Mouse (Mus musculus) ZHBTc4 (cell line): ENCODE data around the gene Kcnh5.

Experiments
- DNase-seq: peaks from one replicate; pipeline ENCODE4 v3.0.0-alpha.2; 2011; ENCODE audit warnings: low read depth, low spot score

The Kcnh5 gene

GRCm38 (mm10) chr12:75176691-75177645 is at the start of gene Kcnh5:
Gene Kcnh5 (minus strand): TSS chr12:75177332.
- DNase-seq: peak; percentile 80

GRCm38 (mm10) chr12:75223966-75224365 is 46.8 kb upstream of the Kcnh5 start:
- DNase-seq: no peak

GRCm38 (mm10) chr12:75189413-75189812 is 12.3 kb upstream of the Kcnh5 start:
- DNase-seq: peak; percentile 9

- no peak for DNase-seq
Observed at GRCm38 (mm10) chr12:75182646-75183045, 5.5 kb upstream of the Kcnh5 start.

GRCm38 (mm10) chr12:75179491-75179890 is 2.4 kb upstream of the Kcnh5 start:
- no peak for DNase-seq

GRCm38 (mm10) chr12:75177646-75178030 is 506 bp upstream of the Kcnh5 start:
- DNase-seq: peak; percentile 15

GRCm38 (mm10) chr12:75175931-75176565 is 1.1 kb downstream of the Kcnh5 start:
- DNase-seq: no peak

- peak; percentile 16 for DNase-seq
Observed at GRCm38 (mm10) chr12:75170970-75171369, 6.2 kb downstream of the Kcnh5 start.

- DNase-seq: no peak
Observed at GRCm38 (mm10) chr12:75153076-75153568, 24.0 kb downstream of the Kcnh5 start.

- DNase-seq: peak; percentile 4
Observed at GRCm38 (mm10) chr12:75139792-75140191, 37.3 kb downstream of the Kcnh5 start.

- no peak for DNase-seq
Observed at GRCm38 (mm10) chr12:75091921-75092320, 85.2 kb downstream of the Kcnh5 start.

- no peak for DNase-seq
Observed at GRCm38 (mm10) chr12:75090957-75091356, 86.2 kb downstream of the Kcnh5 start.

GRCm38 (mm10) chr12:75077175-75077574 is 100.0 kb downstream of the Kcnh5 start:
- no peak for DNase-seq

- no peak for DNase-seq
Observed at GRCm38 (mm10) chr12:75071043-75071442, 106.1 kb downstream of the Kcnh5 start.

GRCm38 (mm10) chr12:75062571-75062970 is 114.6 kb downstream of the Kcnh5 start:
- no peak for DNase-seq

GRCm38 (mm10) chr12:75061731-75062130 is 115.4 kb downstream of the Kcnh5 start:
- no peak for DNase-seq

GRCm38 (mm10) chr12:75053731-75054130 is 123.4 kb downstream of the Kcnh5 start:
- DNase-seq: no peak

- no peak for DNase-seq
Observed at GRCm38 (mm10) chr12:75036694-75037093, 140.4 kb downstream of the Kcnh5 start.

- no peak for DNase-seq
Observed at GRCm38 (mm10) chr12:75031970-75032864, 144.9 kb downstream of the Kcnh5 start.

GRCm38 (mm10) chr12:74971187-74971586 is 205.9 kb downstream of the Kcnh5 start:
- no peak for DNase-seq

GRCm38 (mm10) chr12:74969420-74969819 is 207.7 kb downstream of the Kcnh5 start:
- DNase-seq: no peak

GRCm38 (mm10) chr12:74966266-74966665 is 210.9 kb downstream of the Kcnh5 start:
- DNase-seq: no peak
